Mouse (Mus musculus) G1E-ER4 (cell line): ENCODE measurements around the gene Zfp879. TPM values are rescaled to one million over a fixed set of nuclear protein-coding genes. Genes with fewer than 3 reads are reported as not detected.

Experiments
- GATA1 ChIP-seq: IDR thresholded peaks from one replicate; pipeline ENCODE4 v1.8.0; 2012; ENCODE audit warnings: low read length, inconsistent platforms
- polyA plus RNA-seq: library from polyadenylated mRNA; stranded (reverse); fragments of >175 nt; gene quantifications from 2 replicates; pipeline ENCODE4 v1.2.3, GENCODE M21; 2012

Gene Zfp879
- polyA plus RNA-seq, 1 experiment = not detected

- TF ChIP-seq GATA1 = no peak
These were observed 27.1 kb downstream of the Zfp879 start for GRCm38 (mm10) chr11:50814233-50814632.

GRCm38 (mm10) chr11:50798836-50799235 is 42.5 kb downstream of the Zfp879 start:
- no peak for TF ChIP-seq GATA1

GRCm38 (mm10) chr11:50797674-50798073 is 43.7 kb downstream of the Zfp879 start:
- TF ChIP-seq GATA1 = no peak

Other genes with a start within 250 kb of the Zfp879 start
- not detected in 2 replicates for gene Adamts2, start 239.5 kb downstream of the Zfp879 start, polyA plus RNA-seq
- not detected in 2 replicates for gene Zfp354c, start 13.8 kb downstream of the Zfp879 start, polyA plus RNA-seq
- not detected in 2 replicates for gene Grm6, start 9.1 kb upstream of the Zfp879 start, polyA plus RNA-seq
- not detected in 2 replicates for gene Zfp454, start 46.1 kb upstream of the Zfp879 start, polyA plus RNA-seq
- not detected in 2 replicates for gene Zfp2, start 74.6 kb upstream of the Zfp879 start, polyA plus RNA-seq
- not detected in 2 replicates for gene Zfp354b, start 90.1 kb upstream of the Zfp879 start, polyA plus RNA-seq
- gene 4933414I15Rik, start 102.2 kb upstream of the Zfp879 start, polyA plus RNA-seq = not detected in 2 replicates
- not detected in 2 replicates for gene Prop1, start 112.2 kb upstream of the Zfp879 start, polyA plus RNA-seq
- gene Olfr1378, start 125.0 kb upstream of the Zfp879 start, polyA plus RNA-seq = not detected in 2 replicates
- not detected in 2 replicates for gene Olfr1377, start 140.4 kb upstream of the Zfp879 start, polyA plus RNA-seq
- not detected in 2 replicates for gene Olfr51, start 162.0 kb upstream of the Zfp879 start, polyA plus RNA-seq
- not detected in 2 replicates for gene Olfr54, start 172.7 kb upstream of the Zfp879 start, polyA plus RNA-seq
- not detected in 2 replicates for gene Olfr1375, start 206.6 kb upstream of the Zfp879 start, polyA plus RNA-seq
- gene Zfp354a, start 217.7 kb upstream of the Zfp879 start, polyA plus RNA-seq = not detected in 2 replicates